Mouse (Mus musculus) liver, embryonic 14.5 days (tissue): ENCODE results near the gene Tmtc2.

Source experiments
- CTCF ChIP-seq: IDR thresholded peaks from 2 replicates; pipeline ENCODE4 v1.5.1; 2016; ENCODE audit warnings: antibody characterized with exemption, low read depth, control low read depth
- EP300 ChIP-seq: IDR thresholded peaks from 2 replicates; pipeline ENCODE4 v1.6.1; 2016; ENCODE audit warnings: antibody characterized with exemption, low read depth

DNA sequence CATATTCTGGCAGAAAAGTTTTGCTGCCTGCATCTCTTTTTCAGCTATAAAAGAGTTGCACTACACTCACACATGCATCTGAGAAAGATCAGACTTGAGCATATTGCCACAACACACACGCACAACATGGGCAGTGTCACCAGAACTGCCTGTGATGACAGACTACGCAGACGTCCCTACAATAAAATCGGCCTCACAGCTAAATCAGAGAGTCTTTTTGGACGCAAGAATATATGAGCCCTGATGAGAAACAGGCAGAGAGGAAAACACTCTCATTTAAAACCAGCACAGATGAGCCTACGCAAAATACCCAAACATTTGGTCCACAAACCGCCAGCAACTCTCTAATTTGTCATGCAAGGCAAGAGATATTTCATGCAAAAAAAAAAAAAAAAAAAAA is 146.6 kb downstream of the Tmtc2 start:
- TF ChIP-seq CTCF (no peak), EP300 (no peak)
